Mouse (Mus musculus): ENCODE data around the gene Mrpl35. TPM values are rescaled to one million over a fixed set of nuclear protein-coding genes. Genes with fewer than 3 reads are reported as not detected.

The Mrpl35 gene
- total RNA-seq, 4 experiments from 2014 or later, result 44.3 to 51.9 (median 48.7) TPM

GRCm38 (mm10) chr6:71801011-71801713 is 25.6 kb downstream of the Mrpl35 start:
- DNase-seq (ENCODE audit: low spot score), result no peak

- DNase-seq (ENCODE audit: low spot score), result no peak
Observed at GRCm38 (mm10) chr6:71799391-71799790, 27.4 kb downstream of the Mrpl35 start.

- no peak for DNase-seq (ENCODE audit: low spot score)
Observed at GRCm38 (mm10) chr6:71791771-71792170, 35.0 kb downstream of the Mrpl35 start.

- DNase-seq (ENCODE audit: low spot score), result no peak
Observed at GRCm38 (mm10) chr6:71788348-71788747, 38.4 kb downstream of the Mrpl35 start.

- DNase-seq (ENCODE audit: low spot score), result no peak
Observed at GRCm38 (mm10) chr6:71783165-71783564, 43.6 kb downstream of the Mrpl35 start.

GRCm38 (mm10) chr6:71780431-71780830 is 46.3 kb downstream of the Mrpl35 start:
- no peak for DNase-seq (ENCODE audit: low spot score)

GRCm38 (mm10) chr6:71779831-71780230 is 46.9 kb downstream of the Mrpl35 start:
- no peak for DNase-seq (ENCODE audit: low spot score)

- DNase-seq (ENCODE audit: low spot score), result no peak
Observed at GRCm38 (mm10) chr6:71778016-71778415, 48.8 kb downstream of the Mrpl35 start.

- DNase-seq (ENCODE audit: low spot score), result no peak
Observed at GRCm38 (mm10) chr6:71772636-71773208, 54.0 kb downstream of the Mrpl35 start.

GRCm38 (mm10) chr6:71772156-71772555 is 54.6 kb downstream of the Mrpl35 start:
- DNase-seq (ENCODE audit: low spot score), result no peak

- no peak for DNase-seq (ENCODE audit: low spot score)
Observed at GRCm38 (mm10) chr6:71771282-71771681, 55.5 kb downstream of the Mrpl35 start.

GRCm38 (mm10) chr6:71770856-71771255 is 55.9 kb downstream of the Mrpl35 start:
- DNase-seq (ENCODE audit: low spot score), result no peak

- no peak for DNase-seq (ENCODE audit: low spot score)
Observed at GRCm38 (mm10) chr6:71769901-71770690, 56.7 kb downstream of the Mrpl35 start.

GRCm38 (mm10) chr6:71767761-71768160 is 59.0 kb downstream of the Mrpl35 start:
- no peak for DNase-seq (ENCODE audit: low spot score)

Other genes with a start within 250 kb of the Mrpl35 start
- 10 to 100 TPM; 17.4 to 19.9 (median 19.0) TPM for gene Kdm3a, start 194.0 kb downstream of the Mrpl35 start, total RNA-seq (2022)
- 10 to 100 TPM; 16.2 to 20.0 (median 18.0) TPM for gene Reep1, start 119.4 kb downstream of the Mrpl35 start, total RNA-seq (2022)
- 100 to 1,000 TPM; 620 to 631 (median 628) TPM for gene Immt, start 4.4 kb upstream of the Mrpl35 start, total RNA-seq (2022)
- 100 to 1,000 TPM; 127 to 157 (median 131) TPM for gene Ptcd3, start 81.8 kb upstream of the Mrpl35 start, total RNA-seq (2022)
- gene Polr1a, start 82.1 kb upstream of the Mrpl35 start, total RNA-seq (2022), result 10 to 100 TPM; 47.4 to 54.6 (median 49.7) TPM